Mouse (Mus musculus) embryonic facial prominence, embryonic 11.5 days (tissue): ENCODE measurements around the gene 2510039O18Rik. TPM values are rescaled to one million over a fixed set of nuclear protein-coding genes. Genes with fewer than 3 reads are reported as not detected.
A peak's percentile ranks its signal among the peaks of the same experiment; 100 is the strongest.

Source experiments
- ATAC-seq: fragments of 200-750 bp; cut with Nextera tagmentation; replicated peaks from 2 replicates; pipeline ENCODE4 v1.8.0; 2017; ENCODE audit warnings: low read depth; ENCODE audit not compliant: insufficient number of reproducible peaks, low FRiP score, low TSS enrichment
- DNase-seq: peaks from one replicate; pipeline ENCODE4 v3.0.0-alpha.2; 2015; ENCODE audit warnings: low spot score
- H3K27ac ChIP-seq: fragments of 300-500 bp; sonication (generic); replicated peaks from 2 replicates; pipeline ENCODE4 v1.5.1; 2014; ENCODE audit warnings: mild to moderate bottlenecking, low read depth, low read length, control low read depth
- H3K27me3 ChIP-seq: fragments of 300-500 bp; sonication (generic); 2 replicates; pipeline ENCODE4 v1.6.1; 2014; ENCODE audit warnings: mild to moderate bottlenecking, low read length, moderate library complexity, mixed read lengths; ENCODE audit not compliant: control insufficient read depth, insufficient read depth
- H3K36me3 ChIP-seq: fragments of 300-500 bp; sonication (generic); replicated peaks from 2 replicates; pipeline ENCODE4 v1.6.1; 2014; ENCODE audit warnings: low read depth, mild to moderate bottlenecking, low read length, moderate library complexity, mixed read lengths; ENCODE audit not compliant: control insufficient read depth, insufficient read depth
- H3K4me1 ChIP-seq: fragments of 300-500 bp; sonication (generic); 2 replicates; pipeline ENCODE4 v1.6.1; 2014; ENCODE audit warnings: low read length, mixed read lengths; ENCODE audit not compliant: control insufficient read depth, insufficient read depth
- H3K4me2 ChIP-seq: fragments of 300-500 bp; sonication (generic); 2 replicates; pipeline ENCODE4 v1.6.1; 2014; ENCODE audit warnings: low read depth, mild to moderate bottlenecking, control low read depth, low read length, moderate library complexity
- H3K4me3 ChIP-seq: fragments of 300-500 bp; sonication (generic); 2 replicates; pipeline ENCODE4 v1.5.1; 2014; ENCODE audit warnings: low read depth, low read length, control low read depth
- H3K9ac ChIP-seq: fragments of 300-500 bp; sonication (generic); replicated peaks from 2 replicates; pipeline ENCODE4 v1.6.1; 2014; ENCODE audit warnings: mild to moderate bottlenecking, control low read depth, low read length
- H3K9me3 ChIP-seq: fragments of 300-500 bp; sonication (generic); replicated peaks from 2 replicates; pipeline ENCODE4 v1.6.1; 2016; ENCODE audit warnings: mild to moderate bottlenecking, low read length, inconsistent platforms, mixed read lengths; ENCODE audit not compliant: control insufficient read depth
- WGBS: fragments of 180-500 bp; shearing (Covaris S2); extraction: QIAGEN DNeasy Blood & Tissue Kit; methylation state at CpG from one replicate; pipeline ENCODE4 v1.1.7; 2014; 5-methylcytosine and 5-hydroxymethylcytosine counted together
- polyA plus RNA-seq: library from polyadenylated mRNA; unstranded; fragments of >200 nt; fragmentation: Nextera tagmentation; extraction: Ambion mirVana; gene quantifications from 2 replicates; pipeline ENCODE4 v1.2.1, GENCODE M21; 2014

The 2510039O18Rik gene
- 14.5 and 15.9 TPM in 2 replicates for polyA plus RNA-seq

- Histone ChIP-seq H3K4me1 (peaks cover 7% of the 10 kb centered on the region; the same call in 1 of the 2 replicates), H3K36me3 (peaks cover 8% of the 10 kb centered on the region), H3K27ac (peak within 1 kb of the TSS; percentile 15; the same call in 1 of the 2 replicates), H3K9me3 (no peaks in the 10 kb centered on the region), H3K4me2 (peak within 1 kb of the TSS; percentile 98), H3K4me3 (peak within 1 kb of the TSS; percentile 96), H3K27me3 (no peaks in the 10 kb centered on the region), H3K9ac (peak within 1 kb of the TSS; percentile 76)
- DNase-seq, result peak; percentile 93
- 1% methylated on average over 28 of the region's 35 CpGs for WGBS
- peak; percentile 31 for ATAC-seq
Observed at GRCm38 (mm10) chr4:147940576-147941044, at the start of gene 2510039O18Rik. TSS of gene 2510039O18Rik (plus strand) at chr4:147940895.

GRCm38 (mm10) chr4:147895815-147896330 is 44.8 kb upstream of the 2510039O18Rik start:
- no peak for ATAC-seq
- Histone ChIP-seq H3K27ac (no peak overlapping the region), H3K4me3 (no peak overlapping the region), H3K9ac (no peak overlapping the region), H3K36me3 (peaks cover 6% of the 10 kb centered on the region), H3K4me2 (no peak overlapping the region), H3K4me1 (no peaks in the 10 kb centered on the region), H3K9me3 (no peaks in the 10 kb centered on the region), H3K27me3 (no peaks in the 10 kb centered on the region)
- WGBS, result 85% methylated on average over 4 of the region's 4 CpGs
- no peak for DNase-seq

- Histone ChIP-seq H3K27me3 (no peaks in the 10 kb centered on the region), H3K4me1 (no peaks in the 10 kb centered on the region), H3K9me3 (no peaks in the 10 kb centered on the region), H3K4me3 (no peak overlapping the region), H3K9ac (no peak overlapping the region), H3K36me3 (peaks cover 6% of the 10 kb centered on the region), H3K27ac (no peak overlapping the region), H3K4me2 (no peak overlapping the region)
- no peak for DNase-seq
- 48% methylated on average over 1 of the region's 1 CpGs for WGBS
- no peak for ATAC-seq
Observed at GRCm38 (mm10) chr4:147896411-147896810, 44.3 kb upstream of the 2510039O18Rik start.

- no peak for DNase-seq
- ATAC-seq, result no peak
- no peak overlapping the region for H3K27ac ChIP-seq
- H3K9ac ChIP-seq, result no peak overlapping the region
- H3K27me3 ChIP-seq, result no peaks in the 10 kb centered on the region
- no peak overlapping the region for H3K4me3 ChIP-seq
- no peaks in the 10 kb centered on the region for H3K4me1 ChIP-seq
- H3K9me3 ChIP-seq, result no peaks in the 10 kb centered on the region
- WGBS, result 93% methylated on average over 3 of the region's 3 CpGs
- H3K36me3 ChIP-seq, result peaks cover 6% of the 10 kb centered on the region
- no peak overlapping the region for H3K4me2 ChIP-seq
Observed at GRCm38 (mm10) chr4:147897348-147897747, 43.3 kb upstream of the 2510039O18Rik start.

- H3K9me3 ChIP-seq, result no peaks in the 10 kb centered on the region
- ATAC-seq (no peak), DNase-seq (no peak)
- H3K4me1 ChIP-seq, result no peaks in the 10 kb centered on the region
- no peak overlapping the region for H3K4me3 ChIP-seq
- no peak overlapping the region for H3K4me2 ChIP-seq
- H3K9ac ChIP-seq, result no peak overlapping the region
- 92% methylated on average over 7 of the region's 7 CpGs for WGBS
- peaks cover 6% of the 10 kb centered on the region for H3K36me3 ChIP-seq
- no peak overlapping the region for H3K27ac ChIP-seq
- no peaks in the 10 kb centered on the region for H3K27me3 ChIP-seq
Observed at GRCm38 (mm10) chr4:147900452-147900851, 40.2 kb upstream of the 2510039O18Rik start.

GRCm38 (mm10) chr4:147902906-147903500 is 37.7 kb upstream of the 2510039O18Rik start:
- no peaks in the 10 kb centered on the region; the same call in 1 of the 2 replicates for H3K36me3 ChIP-seq
- H3K4me2 ChIP-seq, result no peak overlapping the region
- ATAC-seq, result no peak
- DNase-seq, result no peak
- no peak overlapping the region for H3K9ac ChIP-seq
- H3K4me1 ChIP-seq, result no peaks in the 10 kb centered on the region
- no peak overlapping the region for H3K4me3 ChIP-seq
- H3K27me3 ChIP-seq, result no peaks in the 10 kb centered on the region
- no peak overlapping the region for H3K27ac ChIP-seq
- H3K9me3 ChIP-seq, result no peaks in the 10 kb centered on the region
- WGBS, result 91% methylated on average over 12 of the region's 12 CpGs

GRCm38 (mm10) chr4:147903601-147904000 is 37.1 kb upstream of the 2510039O18Rik start:
- Histone ChIP-seq H3K4me3 (peak overlapping the region; percentile 90), H3K36me3 (no peaks in the 10 kb centered on the region), H3K9ac (peak overlapping the region; percentile 82; the same call in 1 of the 2 replicates), H3K9me3 (no peaks in the 10 kb centered on the region), H3K4me1 (no peaks in the 10 kb centered on the region), H3K4me2 (peak overlapping the region; percentile 52), H3K27me3 (no peaks in the 10 kb centered on the region), H3K27ac (no peak overlapping the region)
- DNase-seq (no peak), ATAC-seq (no peak)
- WGBS, result 80% methylated on average over 3 of the region's 3 CpGs

GRCm38 (mm10) chr4:147904313-147905089 is 36.2 kb upstream of the 2510039O18Rik start, which contains the start of gene Mfn2:
TSS of gene Mfn2 (minus strand) at chr4:147904704.
- DNase-seq (peak; percentile 93), ATAC-seq (peak; percentile 89)
- H3K9me3 ChIP-seq, result no peaks in the 10 kb centered on the region
- peak within 1 kb of the TSS; percentile 57 for H3K27ac ChIP-seq
- under 1% methylated on average over 47 of the region's 59 CpGs for WGBS
- H3K9ac ChIP-seq, result peak within 1 kb of the TSS; percentile 82
- peak within 1 kb of the TSS; percentile 52 for H3K4me2 ChIP-seq
- H3K4me3 ChIP-seq, result peak within 1 kb of the TSS; percentile 90
- no peaks in the 10 kb centered on the region for H3K27me3 ChIP-seq
- no peaks in the 10 kb centered on the region for H3K36me3 ChIP-seq
- no peaks in the 10 kb centered on the region for H3K4me1 ChIP-seq
